Mouse (Mus musculus): ENCODE measurements around the gene Ddx1.
"Not testable (repeated sequence)": the region's sequence is repeated elsewhere in the genome, so short reads cannot be mapped to it uniquely, and the experiment has no call there.

Gene Ddx1

DNA sequence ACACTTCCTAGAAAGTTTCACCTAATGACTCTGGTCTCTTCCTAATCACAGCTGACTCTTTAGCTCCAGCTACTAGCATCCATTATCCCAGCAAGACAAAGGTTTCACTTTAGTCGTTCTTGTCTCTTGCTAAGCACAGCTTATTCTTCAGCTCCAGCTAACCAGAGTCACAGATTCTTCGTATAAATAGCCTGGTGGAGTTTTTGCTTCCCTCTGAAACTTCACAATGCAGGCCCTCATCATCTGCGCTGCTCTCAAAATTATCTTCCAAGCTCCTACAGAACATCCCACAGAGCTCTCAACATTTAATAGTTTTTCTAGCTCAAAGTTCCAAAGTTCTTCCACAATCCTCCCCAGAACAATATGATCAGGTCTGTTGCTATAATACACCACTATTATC, 43.3 kb downstream of the Ddx1 start:
- no peak for DNase-seq (ENCODE audit: low read depth)

DNA sequence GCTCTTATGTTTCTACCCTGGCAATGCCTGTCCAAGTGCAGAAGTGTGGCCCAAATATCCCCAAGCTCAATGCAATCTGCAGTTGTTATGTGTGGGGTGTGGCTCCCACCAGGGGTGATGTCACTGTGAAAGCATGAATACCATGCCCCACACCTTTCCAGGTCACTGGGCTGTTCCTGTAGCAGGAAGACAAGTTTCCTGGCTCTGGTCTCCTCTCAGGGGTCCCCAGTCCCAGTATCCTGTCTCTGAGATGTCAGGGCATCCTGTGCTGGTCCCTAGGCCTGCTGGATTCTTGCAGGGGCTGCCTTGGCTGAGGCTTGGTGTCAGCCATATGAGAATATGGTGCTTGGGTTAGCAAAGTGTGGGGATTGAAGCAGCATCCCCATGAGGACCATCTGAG, 46.7 kb downstream of the Ddx1 start:
- DNase-seq (ENCODE audit: low read depth), result no peak

DNA sequence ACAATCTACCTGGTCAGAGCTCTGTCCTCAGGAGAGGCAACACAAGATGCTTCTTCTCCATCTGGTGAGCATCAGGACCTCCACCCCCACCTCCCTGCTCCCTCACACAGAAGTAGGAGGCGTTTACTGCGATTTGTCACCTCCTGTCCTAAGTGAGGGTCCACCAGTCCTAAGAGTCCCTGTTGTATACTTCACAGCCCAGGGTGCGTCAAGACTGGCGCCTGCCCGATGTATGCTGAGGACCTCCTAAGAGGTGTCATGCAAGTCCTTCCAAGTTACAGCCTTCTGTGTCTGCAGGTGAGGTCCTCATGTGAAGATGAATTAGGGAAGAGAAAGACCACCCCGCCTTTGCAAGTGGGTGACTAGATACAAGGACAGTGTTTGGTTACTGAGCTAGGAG, 48.4 kb downstream of the Ddx1 start:
- no peak for DNase-seq (ENCODE audit: low read depth)

DNA sequence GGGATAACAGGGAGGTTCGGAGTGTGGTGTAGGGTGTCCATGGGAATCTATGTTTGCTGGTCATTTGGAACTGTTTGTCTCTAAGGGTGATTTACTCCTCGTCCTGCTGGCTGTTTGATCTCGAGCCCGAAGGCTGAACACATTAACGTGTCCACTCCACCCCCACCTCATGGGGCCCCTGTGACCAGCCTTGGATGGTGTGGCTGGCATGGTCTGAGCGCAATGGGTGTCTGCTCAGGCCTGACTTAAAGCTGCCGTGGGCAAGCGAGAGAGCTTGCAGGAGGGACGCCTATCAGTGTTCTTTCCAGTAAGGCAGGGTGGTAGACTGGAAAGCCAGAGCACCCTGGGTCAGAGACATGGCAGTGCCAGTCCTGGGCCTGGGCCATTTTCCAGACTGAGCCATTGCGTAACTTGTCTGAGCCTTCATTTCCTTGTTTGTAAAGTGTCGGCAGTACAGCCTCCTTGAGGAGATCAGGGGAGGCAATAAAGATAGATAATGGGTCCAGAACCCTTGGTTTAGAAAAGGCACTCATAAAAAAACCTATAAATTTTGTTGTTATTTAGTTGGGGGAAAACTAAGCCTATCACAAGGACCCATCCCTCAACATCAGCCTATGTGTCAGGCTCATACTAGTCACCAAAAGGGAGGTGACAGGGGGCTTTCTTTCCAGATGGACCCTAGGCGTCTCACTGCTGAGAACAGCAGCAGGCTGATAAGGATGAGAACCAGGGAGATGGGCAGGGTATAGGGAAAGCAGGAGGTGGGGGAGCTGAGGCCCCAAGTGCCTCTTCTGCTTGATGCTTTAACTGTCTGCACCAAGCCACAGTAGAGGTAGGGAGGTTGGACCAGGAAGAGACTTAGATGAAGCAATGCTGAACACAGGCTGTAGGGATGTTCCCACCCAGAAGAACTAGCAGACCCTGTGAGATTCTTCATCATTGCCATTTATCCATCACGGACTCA, 49.4 kb downstream of the Ddx1 start:
- no peak for DNase-seq (ENCODE audit: low read depth)

DNA sequence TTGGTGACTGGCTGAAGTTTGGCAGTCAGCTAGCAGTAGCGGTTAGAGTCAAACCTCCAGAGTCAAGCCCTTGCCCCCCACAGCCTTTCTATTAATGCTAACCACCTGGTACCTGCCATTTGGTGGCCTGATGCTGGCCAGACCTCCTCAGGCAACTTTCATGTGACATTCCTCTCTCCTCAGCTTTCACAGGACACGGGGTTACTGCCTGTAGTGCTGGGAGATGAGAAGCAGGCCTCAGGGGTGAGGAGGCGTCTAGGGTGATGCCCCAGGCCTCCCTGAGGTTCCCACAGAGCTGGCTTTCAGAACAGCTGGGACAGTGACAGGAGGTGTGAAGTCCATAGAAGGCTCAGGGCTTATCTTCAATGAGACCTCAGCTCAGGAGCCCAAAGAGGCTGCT, 50.9 kb downstream of the Ddx1 start:
- no peak for DNase-seq (ENCODE audit: low read depth)

DNA sequence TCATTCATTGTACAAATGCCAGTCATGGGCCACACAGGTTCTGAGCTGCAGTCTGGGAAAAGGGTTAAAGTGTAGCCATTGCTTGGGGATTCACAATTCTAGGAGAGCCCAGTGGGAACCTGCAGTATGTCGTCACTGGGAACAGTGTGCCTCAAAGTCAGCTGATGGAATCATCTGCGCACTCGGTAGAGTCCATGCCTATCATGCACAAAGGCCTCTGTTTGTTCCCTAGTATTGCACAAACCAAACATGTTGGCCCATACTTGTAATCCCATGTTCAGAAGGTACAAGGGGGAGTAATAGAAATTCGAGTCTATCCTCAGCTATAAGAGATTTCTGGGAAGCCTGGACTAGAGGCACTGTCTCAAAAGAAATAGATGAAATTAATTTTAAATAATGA, 52.9 kb downstream of the Ddx1 start:
- DNase-seq (ENCODE audit: low read depth), result no peak

DNA sequence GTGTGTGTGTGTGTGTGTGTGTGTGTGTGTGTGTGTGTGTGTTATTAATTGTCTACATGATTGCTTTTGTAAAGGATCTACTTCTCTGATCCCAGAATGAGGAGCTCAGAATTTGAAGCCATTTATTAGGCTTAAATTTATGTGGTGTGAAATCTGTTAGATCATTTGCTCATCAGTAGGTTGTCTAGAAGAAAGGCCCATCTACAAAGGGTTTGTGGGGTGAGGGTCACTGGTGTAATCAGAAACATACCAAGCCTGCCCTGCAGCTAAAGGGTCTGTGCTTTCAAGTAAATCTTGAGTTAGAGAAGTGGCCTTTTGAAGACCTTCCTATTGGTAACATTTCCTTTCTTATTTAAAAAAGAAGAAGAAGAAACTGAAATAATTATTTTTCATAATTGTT, 53.5 kb downstream of the Ddx1 start:
- DNase-seq (ENCODE audit: low read depth), result no peak

DNA sequence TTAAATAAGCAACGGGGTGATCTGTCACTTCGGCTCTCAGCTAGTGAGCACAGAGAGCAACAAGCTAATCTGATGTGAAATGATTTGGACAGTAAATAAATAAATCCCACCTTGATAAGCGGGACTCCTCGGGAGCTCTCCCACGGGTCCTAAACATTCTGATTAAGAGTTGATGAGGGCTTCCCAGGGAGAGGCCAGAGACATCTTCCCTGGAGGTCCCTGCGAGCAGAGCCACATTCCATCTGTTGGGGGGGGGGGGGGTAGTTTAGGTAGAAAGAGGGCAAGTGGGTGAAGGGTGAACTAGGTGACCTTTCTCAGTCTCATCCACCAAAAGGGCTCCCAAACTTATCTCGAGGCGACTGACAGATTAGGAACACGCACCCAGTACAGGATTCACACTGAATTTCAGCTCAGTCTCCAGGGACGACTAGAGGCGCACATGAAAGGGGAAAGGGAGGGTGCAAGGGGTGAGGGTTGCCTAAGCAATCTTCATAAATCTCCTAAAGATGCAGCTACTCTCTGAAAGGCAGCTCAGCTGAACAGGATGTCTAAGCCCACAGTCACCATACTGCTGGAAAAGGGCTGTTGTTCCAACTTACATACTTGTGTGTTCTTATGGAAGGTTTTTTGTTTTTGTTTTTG, 60.8 kb downstream of the Ddx1 start:
- DNase-seq (ENCODE audit: low read depth), result no peak

DNA sequence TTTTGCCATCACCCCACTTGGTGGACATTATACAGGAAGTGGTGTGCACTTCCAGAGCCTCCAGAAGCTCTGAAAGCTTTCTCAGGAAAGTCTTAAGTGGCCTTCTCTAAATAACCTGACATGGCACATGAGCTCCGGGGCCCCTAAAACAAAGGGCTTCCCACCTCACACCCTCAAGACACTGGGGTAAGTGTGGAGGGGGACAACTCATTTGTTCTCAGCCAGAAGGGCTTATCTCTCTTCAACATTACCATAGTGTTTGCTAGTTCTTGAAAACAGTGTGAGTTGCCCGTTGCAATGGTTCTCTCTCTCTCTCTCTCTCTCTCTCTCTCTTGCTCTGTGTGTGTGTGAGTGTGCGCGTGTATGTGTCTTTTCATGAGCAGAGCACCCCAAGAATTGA, 62.8 kb downstream of the Ddx1 start:
- DNase-seq (ENCODE audit: low read depth), result no peak

DNA sequence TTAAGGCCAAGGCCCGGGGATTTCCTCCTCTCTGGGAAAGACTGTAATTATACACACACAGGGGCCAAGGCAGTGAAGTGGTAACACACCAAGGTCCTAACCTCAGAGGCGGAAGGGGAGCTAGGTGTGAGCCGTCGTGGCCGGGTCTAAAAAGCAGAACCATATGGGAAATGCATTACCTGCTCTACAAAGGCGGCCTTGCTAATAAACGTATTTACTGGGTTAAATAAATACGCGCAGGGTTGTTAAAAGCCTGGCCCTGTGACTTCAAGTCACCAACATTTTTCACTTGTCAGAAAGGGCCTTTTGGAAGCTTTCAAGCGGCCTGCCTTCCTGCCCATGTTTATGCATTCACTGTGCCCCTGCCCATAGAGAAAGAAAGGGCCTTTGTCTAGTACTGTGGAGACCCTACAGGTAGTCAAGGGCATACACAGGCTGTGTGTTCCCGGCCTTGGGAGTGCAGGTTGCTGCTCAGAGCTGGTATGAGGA, 64.1 kb downstream of the Ddx1 start:
- DNase-seq (ENCODE audit: low read depth), result no peak

DNA sequence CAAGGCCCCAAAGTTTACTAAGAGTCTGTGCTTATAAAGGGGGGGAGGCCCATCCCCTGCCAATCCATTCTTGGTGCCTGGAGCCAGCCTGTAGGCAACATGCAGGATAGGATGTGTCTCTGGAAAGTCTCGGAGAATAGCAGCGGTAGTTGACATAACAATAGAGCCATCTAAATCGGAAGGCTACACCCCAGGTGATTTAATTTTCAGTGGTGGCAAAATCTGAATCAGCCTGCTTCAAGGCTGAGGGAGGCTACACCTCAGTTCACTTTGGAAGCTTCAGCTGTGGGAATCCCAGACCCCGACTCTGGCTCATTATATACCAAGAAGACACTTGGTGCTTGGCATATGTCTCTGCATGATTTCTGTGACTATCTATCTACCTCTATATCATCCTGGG, 64.9 kb downstream of the Ddx1 start:
- DNase-seq (ENCODE audit: low read depth), result not testable (repeated sequence)

DNA sequence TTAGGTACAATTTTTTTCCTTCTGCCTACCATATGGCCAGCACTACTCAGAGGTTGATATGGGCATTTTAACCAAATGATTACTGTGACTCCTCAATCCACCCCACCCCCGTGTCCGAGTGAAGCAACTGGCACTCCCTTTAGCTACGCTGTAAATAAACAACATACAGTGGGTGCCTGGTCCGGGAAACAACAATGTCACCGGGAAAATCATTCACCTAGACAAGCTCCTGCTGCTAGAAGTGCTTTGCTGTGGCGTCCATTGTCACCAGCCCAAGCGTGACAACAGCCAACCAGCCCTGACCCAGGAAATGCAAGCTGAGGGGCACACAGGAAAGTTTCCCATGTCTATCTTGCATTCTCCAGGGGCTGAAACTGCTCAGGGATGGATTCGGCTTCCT, 66.8 kb downstream of the Ddx1 start:
- DNase-seq (ENCODE audit: low read depth), result no peak

DNA sequence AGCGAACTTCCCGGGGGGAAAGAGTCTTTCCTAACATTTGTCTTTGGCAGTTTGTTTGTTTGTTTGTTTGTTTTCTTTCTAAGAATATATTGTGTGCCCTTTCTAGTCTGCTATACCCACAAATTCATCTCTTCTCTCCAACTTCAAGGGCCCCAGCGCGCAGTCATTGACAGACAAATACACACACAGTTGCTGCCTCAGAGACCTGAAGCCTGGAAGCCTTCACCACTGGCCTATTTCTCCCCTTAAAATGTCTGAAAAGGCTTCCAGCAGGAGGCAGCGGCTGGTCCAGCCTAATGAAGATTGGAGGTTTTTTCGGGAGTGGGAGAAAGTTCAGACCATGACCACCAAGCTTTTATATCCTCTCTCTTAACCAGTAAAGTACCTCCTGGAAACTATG, 67.3 kb downstream of the Ddx1 start:
- DNase-seq (ENCODE audit: low read depth), result no peak

DNA sequence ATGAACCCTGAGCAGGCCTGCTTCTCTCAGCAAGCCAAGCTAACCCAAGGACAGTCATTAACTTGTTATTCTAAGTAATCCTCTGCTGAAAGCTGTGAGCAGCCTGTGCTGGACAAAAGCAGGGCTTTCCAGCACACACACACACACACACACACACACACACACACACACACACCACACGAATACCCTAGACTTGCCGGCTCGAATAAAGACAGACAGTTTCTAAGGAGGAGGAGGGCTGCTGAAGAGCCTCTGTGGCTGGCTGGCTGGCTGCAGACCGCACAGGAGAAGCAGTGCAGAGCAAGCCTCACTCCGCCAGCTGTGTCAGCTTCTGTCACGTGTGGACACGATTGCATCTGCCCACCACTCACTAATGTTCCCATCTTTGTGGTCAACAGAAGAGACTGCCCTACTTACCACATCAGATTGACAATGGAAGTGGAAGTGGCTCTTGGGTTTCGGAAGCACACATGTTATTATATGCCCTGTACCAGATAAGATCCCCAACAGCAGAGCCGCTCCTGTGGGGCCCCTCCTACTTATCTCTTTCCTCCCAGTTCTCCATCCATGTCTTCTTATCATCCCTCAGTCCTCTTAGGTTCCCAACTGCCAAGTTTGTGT, 68.2 kb downstream of the Ddx1 start:
- peak; percentile 42 for DNase-seq (ENCODE audit: low read depth)

DNA sequence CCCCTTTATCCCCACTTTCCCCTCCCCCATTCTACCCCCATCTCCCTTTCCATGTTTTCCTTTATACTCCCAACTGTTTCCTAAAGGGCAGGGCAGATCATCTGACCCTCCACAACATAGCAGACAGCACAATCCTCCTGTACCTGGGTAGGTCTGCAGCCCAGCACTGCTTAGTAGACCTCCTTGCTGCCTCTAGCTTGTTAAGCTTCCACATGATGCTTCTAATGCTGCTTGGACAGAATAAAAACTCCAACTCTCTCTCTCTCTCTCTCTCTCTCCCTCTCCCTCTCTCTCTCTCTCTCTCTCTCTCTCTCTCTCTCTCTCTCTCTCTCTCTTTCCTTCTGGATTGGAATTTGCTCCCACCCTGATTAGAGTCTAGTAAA, 68.7 kb downstream of the Ddx1 start:
- no peak for DNase-seq (ENCODE audit: low read depth)

DNA sequence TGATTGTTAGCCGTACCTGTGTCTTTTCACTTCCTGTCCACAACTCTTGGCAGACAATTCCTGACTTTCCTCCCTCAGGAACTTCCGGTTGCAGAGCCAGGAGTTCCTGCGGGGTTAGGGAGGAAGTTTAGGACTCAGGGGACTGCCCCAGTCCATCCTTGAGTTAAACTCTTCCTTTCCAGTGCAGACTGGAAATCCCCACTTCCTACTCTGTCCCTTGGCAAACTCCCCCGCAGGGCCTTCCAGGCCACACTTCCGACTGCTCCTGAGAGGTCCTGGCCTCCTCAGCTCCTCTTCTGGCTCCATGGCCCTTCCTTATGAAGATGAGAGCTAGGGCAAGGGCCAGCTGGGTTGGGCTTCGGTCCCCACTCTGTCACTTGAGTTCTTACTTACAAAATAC, 71.4 kb downstream of the Ddx1 start:
- DNase-seq (ENCODE audit: low read depth), result no peak

DNA sequence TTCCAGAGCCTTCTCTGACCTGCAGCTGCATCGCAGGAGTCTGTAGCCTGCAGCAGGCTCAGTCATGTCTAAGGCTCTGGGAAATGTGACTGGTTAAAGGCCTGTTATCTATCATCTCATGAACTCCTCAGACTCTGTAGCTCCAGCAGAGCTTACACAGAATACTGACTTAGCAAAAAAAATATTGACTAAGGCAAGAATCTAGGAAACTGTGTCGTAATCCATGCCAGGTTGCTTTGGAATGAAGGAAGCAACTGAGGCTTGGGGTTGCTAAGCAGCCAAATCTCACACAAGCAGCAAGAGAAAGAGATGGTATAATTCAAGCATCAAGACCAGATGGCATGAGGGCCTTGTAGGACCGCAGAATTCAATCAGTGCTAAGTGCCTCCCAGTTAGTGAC, 72.1 kb downstream of the Ddx1 start:
- peak; percentile 5 for DNase-seq (ENCODE audit: low read depth)

DNA sequence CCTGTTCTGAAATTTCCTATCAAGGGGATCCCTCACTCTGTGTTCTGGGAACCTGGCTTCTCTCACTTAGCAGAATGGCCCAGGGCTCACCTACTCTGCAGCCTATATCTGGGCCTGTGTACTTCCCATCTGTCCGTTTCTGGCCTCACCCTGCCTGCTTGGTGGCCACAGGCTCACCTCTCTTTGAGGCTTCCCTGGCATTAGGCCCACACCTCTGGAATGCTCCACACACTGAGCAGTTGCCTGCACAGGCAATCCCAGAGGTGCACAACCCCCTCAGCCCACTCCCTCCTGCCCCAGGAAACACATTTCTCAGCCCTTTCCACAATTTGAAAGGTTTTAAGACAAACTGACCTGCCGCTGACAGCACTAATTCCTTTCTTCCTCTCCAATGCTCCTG, 72.9 kb downstream of the Ddx1 start:
- no peak for DNase-seq (ENCODE audit: low read depth)

DNA sequence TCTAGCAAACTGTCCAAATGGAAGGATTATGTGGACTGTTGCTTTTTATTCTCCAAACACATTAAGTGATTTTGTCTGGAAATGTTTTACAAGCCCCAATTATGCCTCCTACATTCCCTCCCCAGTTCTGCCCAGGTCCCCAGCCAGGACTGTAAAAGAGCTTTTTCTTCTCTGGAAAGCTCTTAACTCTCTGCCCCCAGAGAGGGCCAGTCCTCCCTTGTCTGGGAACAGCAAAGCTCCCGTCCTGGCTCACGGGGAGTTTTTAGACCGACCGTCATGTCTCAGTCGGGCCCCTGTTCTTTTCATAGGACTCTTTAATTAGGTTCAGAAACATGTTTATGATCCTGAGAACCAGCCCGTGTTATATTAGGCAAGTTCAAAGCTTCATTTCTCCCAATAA, 75.0 kb downstream of the Ddx1 start:
- no peak for DNase-seq (ENCODE audit: low read depth)

DNA sequence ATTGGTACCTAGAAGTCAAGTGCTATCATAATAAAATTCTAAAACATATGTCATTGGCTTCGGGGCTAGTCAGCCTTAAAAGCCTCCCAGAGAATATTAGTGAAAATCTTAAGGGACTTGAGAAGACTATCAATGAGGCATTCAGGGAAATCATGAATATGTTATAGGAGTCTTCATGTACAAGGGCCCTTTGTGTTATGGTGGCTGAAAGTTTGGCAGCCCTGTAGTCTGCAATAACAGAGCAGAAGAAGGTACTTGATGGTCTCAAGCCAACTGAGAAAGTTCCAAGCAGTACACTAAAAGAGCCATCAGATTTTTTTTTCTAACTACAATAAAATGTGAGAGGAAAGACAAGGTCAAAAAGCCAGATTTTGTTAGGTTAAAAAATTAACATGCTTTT, 80.9 kb downstream of the Ddx1 start:
- no peak for DNase-seq (ENCODE audit: low read depth)

DNA sequence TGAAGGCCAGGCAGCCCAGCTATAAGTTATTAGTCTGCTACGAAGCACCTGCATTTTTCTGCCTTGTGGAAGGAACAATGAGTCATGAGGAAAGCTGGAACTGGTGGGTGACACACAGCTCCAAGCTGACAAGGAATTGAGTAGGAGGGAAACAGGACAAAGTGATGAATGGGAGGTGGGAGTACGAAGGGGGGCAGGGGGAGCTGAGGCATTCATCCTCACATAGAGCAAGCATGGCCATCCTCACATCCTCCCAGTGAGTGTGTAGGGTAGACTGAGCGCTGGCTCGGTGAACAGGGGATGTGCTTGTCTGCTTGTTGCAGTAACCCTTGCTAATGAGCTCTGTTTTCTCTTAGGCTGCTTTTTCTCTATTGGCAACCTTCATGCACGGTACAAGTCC, 81.9 kb downstream of the Ddx1 start:
- DNase-seq (ENCODE audit: low read depth), result no peak

All from 416B (cell line).